Mouse (Mus musculus): ENCODE results near the gene Eftud2. TPM values are rescaled to one million over a fixed set of nuclear protein-coding genes. Genes with fewer than 3 reads are reported as not detected.
A peak's percentile ranks its signal among the peaks of the same experiment; 100 is the strongest.

Gene Eftud2
- polyA plus RNA-seq, 1 experiment from 2014 or later: 250 TPM

- H3K27ac ChIP-seq (ENCODE audit: low read depth, low read length): no peak overlapping the region
- 87% methylated on average over 10 of the region's 10 CpGs for WGBS
- no peak overlapping the region; the same call in 1 of the 2 replicates for H3K9ac ChIP-seq (ENCODE audit: low read depth, low read length)
- H3K9me3 ChIP-seq (ENCODE audit: control insufficient read depth, low read length): no peaks in the 10 kb centered on the region
- no peak for ATAC-seq (ENCODE audit: low FRiP score, low TSS enrichment)
- H3K36me3 ChIP-seq (ENCODE audit: control insufficient read depth, insufficient read depth, low read length): peaks cover 23% of the 10 kb centered on the region
- H3K4me3 ChIP-seq (ENCODE audit: low read length): no peak overlapping the region
- peaks cover 7% of the 10 kb centered on the region; the same call in 1 of the 2 replicates for H3K4me1 ChIP-seq (ENCODE audit: control insufficient read depth, insufficient read depth, low read length)
- H3K27me3 ChIP-seq (ENCODE audit: control insufficient read depth, insufficient read depth, low read length): no peaks in the 10 kb centered on the region
- no peak overlapping the region for H3K4me2 ChIP-seq (replicated peaks; ENCODE audit: low read depth, low read length)
Observed at GRCm38 (mm10) chr11:102834219-102834618, 46.6 kb downstream of the Eftud2 start.

GRCm38 (mm10) chr11:102832700-102833297, 48.0 kb downstream of the Eftud2 start:
- peak; percentile 68 for ATAC-seq (ENCODE audit: low FRiP score, low TSS enrichment)
- no peak overlapping the region for H3K9ac ChIP-seq (ENCODE audit: low read depth, low read length)
- H3K36me3 ChIP-seq (ENCODE audit: control insufficient read depth, insufficient read depth, low read length): peaks cover 9% of the 10 kb centered on the region
- no peaks in the 10 kb centered on the region for H3K9me3 ChIP-seq (ENCODE audit: control insufficient read depth, low read length)
- WGBS: 50% methylated on average over 18 of the region's 18 CpGs
- H3K4me2 ChIP-seq (replicated peaks; ENCODE audit: low read depth, low read length): no peak overlapping the region
- no peak overlapping the region for H3K4me3 ChIP-seq (ENCODE audit: low read length)
- no peak overlapping the region for H3K27ac ChIP-seq (ENCODE audit: low read depth, low read length)
- H3K27me3 ChIP-seq (ENCODE audit: control insufficient read depth, insufficient read depth, low read length): no peaks in the 10 kb centered on the region
- H3K4me1 ChIP-seq (ENCODE audit: control insufficient read depth, insufficient read depth, low read length): peaks cover 7% of the 10 kb centered on the region; the same call in 1 of the 2 replicates

- H3K27me3 ChIP-seq (ENCODE audit: control insufficient read depth, insufficient read depth, low read length): no peaks in the 10 kb centered on the region
- H3K4me2 ChIP-seq (replicated peaks; ENCODE audit: low read depth, low read length): no peak overlapping the region
- H3K4me3 ChIP-seq (ENCODE audit: low read length): no peak overlapping the region
- no peaks in the 10 kb centered on the region for H3K36me3 ChIP-seq (ENCODE audit: control insufficient read depth, insufficient read depth, low read length)
- ATAC-seq (ENCODE audit: low FRiP score, low TSS enrichment): no peak
- H3K4me1 ChIP-seq (ENCODE audit: control insufficient read depth, insufficient read depth, low read length): peaks cover 7% of the 10 kb centered on the region; the same call in 1 of the 2 replicates
- H3K9me3 ChIP-seq (ENCODE audit: control insufficient read depth, low read length): no peaks in the 10 kb centered on the region
- no peak overlapping the region for H3K27ac ChIP-seq (ENCODE audit: low read depth, low read length)
- H3K9ac ChIP-seq (ENCODE audit: low read depth, low read length): no peak overlapping the region
- WGBS: 69% methylated on average over 4 of the region's 4 CpGs
Observed at GRCm38 (mm10) chr11:102830276-102830675, 50.5 kb downstream of the Eftud2 start.

- Histone ChIP-seq H3K4me3 (ENCODE audit: low read length) (no peak overlapping the region), H3K4me2 (replicated peaks; ENCODE audit: low read depth, low read length) (no peak overlapping the region), H3K27ac (ENCODE audit: low read depth, low read length) (no peak overlapping the region), H3K9ac (ENCODE audit: low read depth, low read length) (no peak overlapping the region), H3K4me1 (ENCODE audit: control insufficient read depth, insufficient read depth, low read length) (no peaks in the 10 kb centered on the region), H3K27me3 (ENCODE audit: control insufficient read depth, insufficient read depth, low read length) (no peaks in the 10 kb centered on the region), H3K9me3 (ENCODE audit: control insufficient read depth, low read length) (no peaks in the 10 kb centered on the region), H3K36me3 (ENCODE audit: control insufficient read depth, insufficient read depth, low read length) (no peaks in the 10 kb centered on the region)
- WGBS: 59% methylated on average over 4 of the region's 4 CpGs
- no peak for ATAC-seq (ENCODE audit: low FRiP score, low TSS enrichment)
Observed at GRCm38 (mm10) chr11:102827097-102827496, 53.7 kb downstream of the Eftud2 start.

GRCm38 (mm10) chr11:102826476-102826875, 54.3 kb downstream of the Eftud2 start:
- Histone ChIP-seq H3K36me3 (ENCODE audit: control insufficient read depth, insufficient read depth, low read length) (no peaks in the 10 kb centered on the region), H3K27me3 (ENCODE audit: control insufficient read depth, insufficient read depth, low read length) (no peaks in the 10 kb centered on the region), H3K4me1 (ENCODE audit: control insufficient read depth, insufficient read depth, low read length) (no peaks in the 10 kb centered on the region), H3K27ac (ENCODE audit: low read depth, low read length) (no peak overlapping the region), H3K4me2 (replicated peaks; ENCODE audit: low read depth, low read length) (no peak overlapping the region), H3K4me3 (ENCODE audit: low read length) (no peak overlapping the region), H3K9ac (ENCODE audit: low read depth, low read length) (no peak overlapping the region), H3K9me3 (ENCODE audit: control insufficient read depth, low read length) (no peaks in the 10 kb centered on the region)
- 71% methylated on average over 2 of the region's 2 CpGs for WGBS
- no peak for ATAC-seq (ENCODE audit: low FRiP score, low TSS enrichment)

GRCm38 (mm10) chr11:102821231-102821630, 59.6 kb downstream of the Eftud2 start:
- no peak overlapping the region for H3K4me3 ChIP-seq (ENCODE audit: low read length)
- H3K27me3 ChIP-seq (ENCODE audit: control insufficient read depth, insufficient read depth, low read length): no peaks in the 10 kb centered on the region
- no peak overlapping the region for H3K4me2 ChIP-seq (replicated peaks; ENCODE audit: low read depth, low read length)
- no peak overlapping the region for H3K27ac ChIP-seq (ENCODE audit: low read depth, low read length)
- peaks cover 18% of the 10 kb centered on the region for H3K4me1 ChIP-seq (ENCODE audit: control insufficient read depth, insufficient read depth, low read length)
- H3K9ac ChIP-seq (ENCODE audit: low read depth, low read length): no peak overlapping the region
- no peaks in the 10 kb centered on the region for H3K36me3 ChIP-seq (ENCODE audit: control insufficient read depth, insufficient read depth, low read length)
- no peaks in the 10 kb centered on the region for H3K9me3 ChIP-seq (ENCODE audit: control insufficient read depth, low read length)
- ATAC-seq (ENCODE audit: low FRiP score, low TSS enrichment): no peak
- 55% methylated on average over 6 of the region's 6 CpGs for WGBS

- Histone ChIP-seq H3K9me3 (ENCODE audit: control insufficient read depth, low read length) (no peaks in the 10 kb centered on the region), H3K4me1 (ENCODE audit: control insufficient read depth, insufficient read depth, low read length) (peaks cover 23% of the 10 kb centered on the region), H3K4me3 (ENCODE audit: low read length) (no peak overlapping the region), H3K36me3 (ENCODE audit: control insufficient read depth, insufficient read depth, low read length) (no peaks in the 10 kb centered on the region), H3K27ac (ENCODE audit: low read depth, low read length) (no peak overlapping the region), H3K4me2 (replicated peaks; ENCODE audit: low read depth, low read length) (no peak overlapping the region), H3K27me3 (ENCODE audit: control insufficient read depth, insufficient read depth, low read length) (no peaks in the 10 kb centered on the region), H3K9ac (ENCODE audit: low read depth, low read length) (no peak overlapping the region)
- no peak for ATAC-seq (ENCODE audit: low FRiP score, low TSS enrichment)
- 14% methylated on average over 3 of the region's 3 CpGs for WGBS
Observed at GRCm38 (mm10) chr11:102820432-102820831, 60.4 kb downstream of the Eftud2 start.

GRCm38 (mm10) chr11:102819783-102820385, 60.9 kb downstream of the Eftud2 start:
- ATAC-seq (ENCODE audit: low FRiP score, low TSS enrichment): peak; percentile 8; the same call in 1 of the 2 replicates
- H3K27ac ChIP-seq (ENCODE audit: low read depth, low read length): peak overlapping the region; percentile 97; the same call in 1 of the 2 replicates
- peak overlapping the region; percentile 95 for H3K4me3 ChIP-seq (ENCODE audit: low read length)
- peaks cover 27% of the 10 kb centered on the region for H3K4me1 ChIP-seq (ENCODE audit: control insufficient read depth, insufficient read depth, low read length)
- 4% methylated on average over 14 of the region's 14 CpGs for WGBS
- H3K4me2 ChIP-seq (replicated peaks; ENCODE audit: low read depth, low read length): peak overlapping the region; percentile 88
- peak overlapping the region; percentile 98; the same call in 1 of the 2 replicates for H3K9ac ChIP-seq (ENCODE audit: low read depth, low read length)
- no peaks in the 10 kb centered on the region for H3K27me3 ChIP-seq (ENCODE audit: control insufficient read depth, insufficient read depth, low read length)
- H3K36me3 ChIP-seq (ENCODE audit: control insufficient read depth, insufficient read depth, low read length): no peaks in the 10 kb centered on the region
- H3K9me3 ChIP-seq (ENCODE audit: control insufficient read depth, low read length): no peaks in the 10 kb centered on the region

- Histone ChIP-seq H3K4me2 (replicated peaks; ENCODE audit: low read depth, low read length) (peak within 1 kb of the TSS; percentile 88), H3K4me1 (ENCODE audit: control insufficient read depth, insufficient read depth, low read length) (peaks cover 29% of the 10 kb centered on the region), H3K36me3 (ENCODE audit: control insufficient read depth, insufficient read depth, low read length) (no peaks in the 10 kb centered on the region), H3K4me3 (ENCODE audit: low read length) (peak within 1 kb of the TSS; percentile 95), H3K9me3 (ENCODE audit: control insufficient read depth, low read length) (no peaks in the 10 kb centered on the region), H3K27ac (ENCODE audit: low read depth, low read length) (peak within 1 kb of the TSS; percentile 97), H3K9ac (ENCODE audit: low read depth, low read length) (peak within 1 kb of the TSS; percentile 98), H3K27me3 (ENCODE audit: control insufficient read depth, insufficient read depth, low read length) (no peaks in the 10 kb centered on the region)
- under 1% methylated on average over 39 of the region's 97 CpGs for WGBS
- peak; percentile 87 for ATAC-seq (ENCODE audit: low FRiP score, low TSS enrichment)
Observed at GRCm38 (mm10) chr11:102819021-102819782, 61.6 kb downstream of the Eftud2 start, which contains the start of gene Gjc1. Gene Gjc1, minus strand, starts transcription at chr11:102819700.
